Mouse (Mus musculus): Measurements from ENCODE around the gene Xirp1. TPM values are rescaled to one million over a fixed set of nuclear protein-coding genes. Genes with fewer than 3 reads are reported as not detected.

Xirp1 gene
- polyA plus RNA-seq, 1 experiment, result not detected

DNA sequence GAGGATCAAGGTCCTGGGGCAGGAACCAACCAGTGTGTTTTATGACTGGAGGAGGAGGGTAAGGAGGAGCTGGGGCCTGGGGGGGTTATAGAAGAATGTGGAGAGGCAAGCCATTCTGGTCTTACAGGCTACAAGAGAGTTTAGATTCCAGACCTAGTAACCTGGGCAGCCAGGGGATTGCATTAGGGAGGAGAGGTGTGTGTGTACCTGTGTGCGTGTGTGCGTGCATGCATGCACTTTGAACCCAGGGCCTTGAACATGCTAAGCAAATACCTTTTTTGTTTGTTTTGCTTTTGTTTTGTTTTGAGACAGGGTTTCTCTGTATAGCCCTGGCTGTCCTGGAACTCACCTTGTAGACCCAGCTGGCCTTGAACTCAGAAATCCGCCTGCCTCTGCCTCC lies 13.5 kb downstream of the Xirp1 start:
- no peak overlapping the region for H3K27ac ChIP-seq (ENCODE audit: insufficient read depth, low read depth, low read length)
- no peak for TF ChIP-seq POLR2A (IDR thresholded peaks at IDR 0.05; ENCODE audit: borderline replicate concordance, low read depth, low read length)
- TF ChIP-seq CTCF (IDR thresholded peaks at IDR 0.05; ENCODE audit: low read depth, low read length), result no peak

DNA sequence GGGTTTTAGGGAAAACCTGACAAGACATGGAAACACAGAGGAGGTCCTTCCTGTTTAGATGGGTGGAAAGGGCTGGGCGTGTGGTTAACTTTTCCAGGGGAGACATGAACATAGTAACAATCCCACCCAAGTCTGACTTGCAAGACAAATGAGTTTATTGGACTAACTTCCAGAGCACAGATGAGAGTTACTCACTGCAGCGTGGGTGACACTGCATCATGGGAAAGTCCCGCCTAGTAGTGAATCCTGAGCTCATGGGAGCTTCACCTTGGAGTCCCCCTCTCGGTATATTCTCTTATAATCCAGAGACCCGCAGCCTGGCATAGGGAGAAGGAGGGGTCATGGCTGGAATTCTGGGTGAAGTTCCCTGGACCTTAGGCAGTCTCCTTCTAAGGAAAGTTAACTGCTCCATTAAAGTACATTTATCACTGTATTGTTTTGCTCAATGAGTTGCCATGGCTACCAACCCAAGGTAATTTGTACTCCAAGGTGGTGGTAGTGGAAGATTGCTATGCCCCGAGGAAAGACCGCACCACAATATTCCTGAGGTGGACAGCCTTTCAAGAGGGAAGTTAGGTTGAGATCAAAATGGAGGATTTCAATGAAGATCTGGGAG lies 14.1 kb downstream of the Xirp1 start:
- Histone ChIP-seq H3K27ac (ENCODE audit: insufficient read depth, low read depth, low read length) (no peak overlapping the region), H3K4me3 (ENCODE audit: insufficient read depth, low read length) (no peak overlapping the region), H3K4me1 (ENCODE audit: control insufficient read depth, insufficient read depth, low read length) (peaks cover 23% of the 10 kb centered on the region)
- TF ChIP-seq CTCF (IDR thresholded peaks at IDR 0.05; ENCODE audit: low read depth, low read length) (no peak), POLR2A (IDR thresholded peaks at IDR 0.05; ENCODE audit: borderline replicate concordance, low read depth, low read length) (no peak)

More for the DNA sequence above, 13.5 kb downstream of the Xirp1 start:
- Histone ChIP-seq H3K4me1 (ENCODE audit: control insufficient read depth, insufficient read depth, low read length) (peaks cover 23% of the 10 kb centered on the region), H3K4me3 (ENCODE audit: insufficient read depth, low read length) (no peak overlapping the region)

DNA sequence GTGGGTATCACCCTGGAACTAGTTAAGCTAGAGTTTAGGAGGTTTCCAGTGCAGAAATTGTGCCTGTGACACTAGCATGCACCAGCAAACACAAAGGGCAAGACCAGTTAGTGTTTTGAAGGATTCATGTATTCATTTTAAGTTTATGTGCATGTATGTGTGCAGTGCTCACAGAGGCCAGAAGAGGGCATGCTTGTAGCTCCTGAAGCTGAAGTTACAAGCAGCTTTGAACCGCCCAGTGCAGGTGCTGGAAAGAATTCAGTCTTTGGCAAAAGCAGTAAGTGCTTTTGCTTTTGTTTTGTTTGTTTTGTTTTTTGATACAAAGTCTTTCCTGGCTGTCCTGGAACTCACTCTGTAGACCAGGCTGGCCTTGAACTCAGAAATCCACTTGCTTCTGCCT lies 15.6 kb downstream of the Xirp1 start:
- Histone ChIP-seq H3K4me3 (ENCODE audit: insufficient read depth, low read length) (no peak overlapping the region), H3K4me1 (ENCODE audit: control insufficient read depth, insufficient read depth, low read length) (peaks cover 10% of the 10 kb centered on the region), H3K27ac (ENCODE audit: insufficient read depth, low read depth, low read length) (no peak overlapping the region)
- TF ChIP-seq POLR2A (IDR thresholded peaks at IDR 0.05; ENCODE audit: borderline replicate concordance, low read depth, low read length) (no peak), CTCF (IDR thresholded peaks at IDR 0.05; ENCODE audit: low read depth, low read length) (no peak)

DNA sequence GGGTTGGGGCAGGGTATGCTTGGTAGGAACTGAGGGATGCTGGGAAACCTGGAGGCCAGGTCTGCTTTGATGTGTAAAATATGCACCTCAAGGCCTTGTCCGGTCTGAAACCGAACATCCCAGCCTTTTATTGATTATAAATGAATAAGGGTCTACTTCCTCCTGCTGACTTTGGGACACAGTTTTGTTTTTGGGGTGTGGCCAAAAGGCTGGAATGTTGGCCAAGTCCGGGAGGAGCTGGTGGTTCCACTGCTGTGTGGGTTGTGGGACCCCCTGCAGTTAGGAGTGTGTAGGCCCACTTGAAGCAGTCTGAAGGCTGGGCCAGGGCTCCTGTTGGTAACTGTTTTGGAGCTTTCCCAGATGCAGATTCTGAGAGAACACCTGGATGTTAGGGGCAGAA lies 17.5 kb downstream of the Xirp1 start:
- Histone ChIP-seq H3K27ac (ENCODE audit: insufficient read depth, low read depth, low read length) (no peak overlapping the region), H3K4me3 (ENCODE audit: insufficient read depth, low read length) (no peak overlapping the region), H3K4me1 (ENCODE audit: control insufficient read depth, insufficient read depth, low read length) (peaks cover 7% of the 10 kb centered on the region)
- TF ChIP-seq POLR2A (IDR thresholded peaks at IDR 0.05; ENCODE audit: borderline replicate concordance, low read depth, low read length) (no peak), CTCF (IDR thresholded peaks at IDR 0.05; ENCODE audit: low read depth, low read length) (no peak)

DNA sequence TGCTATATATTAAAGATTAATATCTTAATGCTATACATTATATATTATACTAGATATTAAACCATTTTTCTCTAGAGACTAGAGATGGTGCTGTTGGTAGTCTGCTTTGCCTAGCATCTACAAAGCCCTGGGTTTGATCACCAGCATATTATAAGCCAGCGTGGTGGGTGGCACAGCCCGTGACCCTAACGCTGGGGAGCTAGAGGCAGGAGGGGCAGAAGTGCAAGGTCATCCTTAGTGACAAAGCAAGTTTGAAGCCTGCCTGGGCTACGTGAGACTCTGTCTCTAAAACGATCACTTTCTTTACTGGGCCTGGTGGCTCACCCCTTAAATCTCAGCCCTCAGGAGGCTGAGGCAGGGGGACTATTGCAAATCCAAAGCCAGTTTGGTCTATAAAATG lies 20.5 kb downstream of the Xirp1 start:
- Histone ChIP-seq H3K4me1 (ENCODE audit: control insufficient read depth, insufficient read depth, low read length) (peaks cover 7% of the 10 kb centered on the region), H3K27ac (ENCODE audit: insufficient read depth, low read depth, low read length) (no peak overlapping the region)

DNA sequence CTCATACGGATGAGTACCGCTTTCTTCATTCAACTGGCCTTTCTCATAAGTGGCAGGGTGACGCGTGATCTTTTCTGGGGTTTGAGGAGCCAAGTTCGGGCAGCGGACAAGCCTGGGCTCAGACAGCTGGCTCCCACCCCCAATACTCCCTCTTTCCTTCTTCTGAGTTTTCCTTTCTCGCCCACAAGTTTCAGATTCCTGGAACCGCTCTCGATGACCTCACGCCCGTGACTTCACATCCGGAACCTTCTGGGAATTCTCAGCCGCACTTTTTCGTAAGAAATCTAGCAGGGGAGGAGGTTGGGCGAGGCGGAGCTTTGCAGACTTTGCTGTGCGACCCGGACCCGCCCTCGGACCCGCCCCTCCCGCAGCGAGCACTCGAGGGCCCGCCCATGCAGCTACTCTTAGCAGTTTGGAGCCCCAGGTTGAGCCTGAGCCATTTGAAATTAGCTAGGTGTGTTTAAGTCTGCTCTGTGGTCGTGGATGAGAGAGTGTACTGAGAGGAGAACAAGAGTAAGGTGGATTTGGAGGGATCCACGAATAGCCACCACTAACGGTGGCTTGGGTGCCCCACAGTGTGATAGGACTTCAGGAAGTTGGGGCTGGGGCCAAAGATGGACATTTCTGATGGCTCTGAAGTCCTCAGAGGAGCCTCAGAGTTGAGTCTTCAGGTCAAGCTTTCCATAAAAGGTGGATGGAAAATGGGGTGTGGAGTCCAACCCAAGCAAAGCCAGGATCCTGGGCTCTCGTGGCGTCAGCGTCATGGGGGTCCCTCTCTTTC lies 21.3 kb downstream of the Xirp1 start:
- TF ChIP-seq POLR2A (IDR thresholded peaks at IDR 0.05; ENCODE audit: borderline replicate concordance, low read depth, low read length) (no peak), CTCF (IDR thresholded peaks at IDR 0.05; ENCODE audit: low read depth, low read length) (no peak)
- Histone ChIP-seq H3K4me1 (ENCODE audit: control insufficient read depth, insufficient read depth, low read length) (peaks cover 7% of the 10 kb centered on the region), H3K27ac (ENCODE audit: insufficient read depth, low read depth, low read length) (no peak overlapping the region), H3K4me3 (ENCODE audit: insufficient read depth, low read length) (peak overlapping the region; percentile 49)

More for the DNA sequence above, 20.5 kb downstream of the Xirp1 start:
- no peak for TF ChIP-seq POLR2A (IDR thresholded peaks at IDR 0.05; ENCODE audit: borderline replicate concordance, low read depth, low read length)
- TF ChIP-seq CTCF (IDR thresholded peaks at IDR 0.05; ENCODE audit: low read depth, low read length), result no peak
- no peak overlapping the region for H3K4me3 ChIP-seq (ENCODE audit: insufficient read depth, low read length)

DNA sequence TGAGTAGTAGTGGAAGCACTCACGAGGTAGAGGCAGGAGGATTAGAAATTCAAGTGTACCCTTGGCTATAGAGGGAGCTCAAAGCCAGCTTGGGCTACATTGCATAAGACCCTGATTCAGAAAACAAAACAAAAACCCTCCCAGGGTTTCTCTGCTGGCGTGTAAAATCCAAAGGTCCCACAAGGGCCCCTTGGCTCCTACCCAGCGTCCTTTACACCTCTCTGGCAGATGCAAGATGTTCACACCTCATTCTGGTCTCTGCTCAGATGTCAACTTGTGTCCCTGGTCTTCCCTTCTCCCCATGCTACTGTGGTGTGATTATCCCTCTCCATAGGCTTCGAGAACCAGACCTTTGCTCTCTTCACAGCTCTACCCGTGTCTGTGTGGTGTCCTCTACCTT lies 22.6 kb downstream of the Xirp1 start:
- Histone ChIP-seq H3K4me1 (ENCODE audit: control insufficient read depth, insufficient read depth, low read length) (peaks cover 7% of the 10 kb centered on the region), H3K27ac (ENCODE audit: insufficient read depth, low read depth, low read length) (no peak overlapping the region)

DNA sequence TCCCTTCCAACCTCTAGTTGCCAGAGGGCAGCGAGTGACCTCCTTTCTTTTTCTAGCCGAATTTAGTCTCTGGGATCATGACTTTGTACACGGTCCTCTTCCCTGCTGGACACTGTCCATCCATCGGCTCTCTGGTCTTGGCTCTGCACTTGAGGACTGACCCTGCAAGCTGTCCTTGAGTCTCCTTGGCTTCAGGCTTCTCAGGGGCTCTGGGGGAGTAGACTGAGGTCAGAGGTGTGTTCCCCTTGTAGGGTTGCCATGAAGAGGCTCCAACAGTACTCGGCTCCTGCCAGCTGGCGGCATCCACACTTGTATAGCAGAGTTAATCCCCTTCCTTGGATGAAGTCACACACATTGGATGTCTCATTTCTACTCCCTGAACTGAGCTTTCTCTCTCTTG lies 23.8 kb downstream of the Xirp1 start:
- H3K4me1 ChIP-seq (ENCODE audit: control insufficient read depth, insufficient read depth, low read length), result peaks cover 7% of the 10 kb centered on the region
- no peak overlapping the region for H3K4me3 ChIP-seq (ENCODE audit: insufficient read depth, low read length)
- H3K27ac ChIP-seq (ENCODE audit: insufficient read depth, low read depth, low read length), result no peak overlapping the region
- no peak for TF ChIP-seq POLR2A (IDR thresholded peaks at IDR 0.05; ENCODE audit: borderline replicate concordance, low read depth, low read length)
- TF ChIP-seq CTCF (IDR thresholded peaks at IDR 0.05; ENCODE audit: low read depth, low read length), result no peak

More for the DNA sequence above, 22.6 kb downstream of the Xirp1 start:
- no peak overlapping the region for H3K4me3 ChIP-seq (ENCODE audit: insufficient read depth, low read length)
- TF ChIP-seq POLR2A (IDR thresholded peaks at IDR 0.05; ENCODE audit: borderline replicate concordance, low read depth, low read length) (no peak), CTCF (IDR thresholded peaks at IDR 0.05; ENCODE audit: low read depth, low read length) (no peak)

DNA sequence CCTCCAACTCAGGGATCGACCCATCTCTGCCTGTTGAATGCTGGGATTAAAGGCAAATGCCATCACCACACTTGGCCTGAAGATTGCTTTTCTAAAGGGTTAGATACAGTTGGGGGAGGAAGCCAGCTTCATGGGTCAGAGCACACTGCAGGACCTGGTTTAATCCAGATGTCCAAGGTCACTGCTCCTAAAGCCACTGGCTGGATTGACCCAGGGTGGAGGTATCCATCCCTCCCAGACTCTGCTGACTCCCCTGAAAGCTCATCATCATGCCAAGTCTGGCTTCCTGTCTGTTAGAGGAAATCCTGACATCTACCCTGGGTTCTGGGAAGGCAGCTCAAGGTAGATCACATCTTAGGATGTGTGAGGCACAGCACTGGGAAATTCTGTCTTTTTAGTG lies 24.6 kb downstream of the Xirp1 start:
- Histone ChIP-seq H3K27ac (ENCODE audit: insufficient read depth, low read depth, low read length) (no peak overlapping the region), H3K4me1 (ENCODE audit: control insufficient read depth, insufficient read depth, low read length) (peaks cover 7% of the 10 kb centered on the region), H3K4me3 (ENCODE audit: insufficient read depth, low read length) (no peak overlapping the region)
- TF ChIP-seq CTCF (IDR thresholded peaks at IDR 0.05; ENCODE audit: low read depth, low read length) (no peak), POLR2A (IDR thresholded peaks at IDR 0.05; ENCODE audit: borderline replicate concordance, low read depth, low read length) (no peak)

DNA sequence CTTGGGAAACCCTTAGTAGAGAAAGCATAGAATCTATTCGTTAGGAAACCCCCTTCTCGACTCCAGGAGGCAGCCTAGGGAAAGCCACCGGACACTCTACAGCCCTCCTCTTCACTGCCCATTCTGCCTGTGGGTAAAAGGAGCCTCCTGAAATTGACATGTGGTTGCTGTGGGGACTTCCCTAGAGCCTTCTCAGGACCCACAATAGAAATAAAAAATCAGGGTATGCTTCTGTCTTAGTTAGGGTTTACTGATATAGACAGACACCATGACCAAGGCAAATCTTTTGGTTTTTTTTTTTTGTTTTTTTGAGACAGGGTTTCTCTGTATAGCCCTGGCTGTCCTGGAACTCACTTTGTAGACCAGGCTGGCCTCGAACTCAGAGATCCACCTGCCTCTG lies 27.3 kb downstream of the Xirp1 start:
- TF ChIP-seq CTCF (IDR thresholded peaks at IDR 0.05; ENCODE audit: low read depth, low read length) (no peak), POLR2A (IDR thresholded peaks at IDR 0.05; ENCODE audit: borderline replicate concordance, low read depth, low read length) (no peak)
- H3K27ac ChIP-seq (ENCODE audit: insufficient read depth, low read depth, low read length), result no peak overlapping the region

More for the DNA sequence above, 27.3 kb downstream of the Xirp1 start:
- no peaks in the 10 kb centered on the region for H3K4me1 ChIP-seq (ENCODE audit: control insufficient read depth, insufficient read depth, low read length)
- no peak overlapping the region for H3K4me3 ChIP-seq (ENCODE audit: insufficient read depth, low read length)

Measured in bone marrow macrophage, adult 2 months (primary cell).